Mouse (Mus musculus) mature B cell (primary cell): ENCODE measurements around the gene Olfr1507.

Source experiments
- in situ Hi-C: fragments of 300-500 bp; cut with MboI; formaldehyde crosslinking; loops from 2 replicates; pipeline ENCODE4 v1.14.3; 2019

Gene Olfr1507

GRCm38 (mm10) chr14:52495516-52495915 is at the start of gene Olfr1507:
TSS of gene Olfr1507 (minus strand) at chr14:52495749.
- in situ Hi-C loops = no loop called here

- in situ Hi-C loops = no loop called here
These were observed 37.8 kb upstream of the Olfr1507 start for GRCm38 (mm10) chr14:52533336-52533735.

GRCm38 (mm10) chr14:52524952-52525351 is 29.4 kb upstream of the Olfr1507 start:
- in situ Hi-C loops = no loop called here

- in situ Hi-C loops = no loop called here
These were observed 28.2 kb downstream of the Olfr1507 start, which contains the start of gene Olfr1508 for GRCm38 (mm10) chr14:52467395-52467794. TSS of gene Olfr1508 (minus strand) at chr14:52467495.

GRCm38 (mm10) chr14:52465738-52466137 is 29.8 kb downstream of the Olfr1507 start:
- in situ Hi-C loops = no loop called here

GRCm38 (mm10) chr14:52461928-52462327 is 33.6 kb downstream of the Olfr1507 start:
- in situ Hi-C loops = no loop called here

GRCm38 (mm10) chr14:52451138-52451537 is 44.4 kb downstream of the Olfr1507 start:
- in situ Hi-C loops = no loop called here

- in situ Hi-C loops = no loop called here
These were observed 52.9 kb downstream of the Olfr1507 start, which contains the start of gene Olfr1509 for GRCm38 (mm10) chr14:52442690-52443089. TSS of gene Olfr1509 (plus strand) at chr14:52442990.
